Mouse (Mus musculus): ENCODE data around the gene E2f7.

The E2f7 gene

GRCm38 (mm10) chr10:110744686-110745639 lies at the start of gene E2f7:
E2f7 (plus strand) TSS chr10:110745439.
- DNase-seq (ENCODE audit: low read depth, low spot score): peak; percentile 83

- no peak for DNase-seq (ENCODE audit: low read depth, low spot score)
Measured at GRCm38 (mm10) chr10:110701276-110701675, 44.0 kb upstream of the E2f7 start.

GRCm38 (mm10) chr10:110705672-110706071 lies 39.6 kb upstream of the E2f7 start:
- no peak for DNase-seq (ENCODE audit: low read depth, low spot score)

GRCm38 (mm10) chr10:110707390-110708113 lies 37.7 kb upstream of the E2f7 start:
- DNase-seq (ENCODE audit: low read depth, low spot score): no peak

- DNase-seq (ENCODE audit: low read depth, low spot score): no peak
Measured at GRCm38 (mm10) chr10:110716887-110717286, 28.4 kb upstream of the E2f7 start.

- DNase-seq (ENCODE audit: low read depth, low spot score): no peak
Measured at GRCm38 (mm10) chr10:110726431-110726830, 18.8 kb upstream of the E2f7 start.

- DNase-seq (ENCODE audit: low read depth, low spot score): peak; percentile 30
Measured at GRCm38 (mm10) chr10:110727816-110728215, 17.4 kb upstream of the E2f7 start.

- DNase-seq (ENCODE audit: low read depth, low spot score): peak; percentile 36
Measured at GRCm38 (mm10) chr10:110733343-110733742, 11.9 kb upstream of the E2f7 start.

GRCm38 (mm10) chr10:110743701-110744100 lies 1.5 kb upstream of the E2f7 start:
- DNase-seq (ENCODE audit: low read depth, low spot score): no peak

- DNase-seq (ENCODE audit: low read depth, low spot score): no peak
Measured at GRCm38 (mm10) chr10:110744120-110744519, 1.1 kb upstream of the E2f7 start.

GRCm38 (mm10) chr10:110745640-110746032 lies 397 bp downstream of the E2f7 start:
- DNase-seq (ENCODE audit: low read depth, low spot score): no peak

GRCm38 (mm10) chr10:110749081-110749480 lies 3.8 kb downstream of the E2f7 start:
- no peak for DNase-seq (ENCODE audit: low read depth, low spot score)

- DNase-seq (ENCODE audit: low read depth, low spot score): no peak
Measured at GRCm38 (mm10) chr10:110749510-110750305, 4.5 kb downstream of the E2f7 start.

- no peak for DNase-seq (ENCODE audit: low read depth, low spot score)
Measured at GRCm38 (mm10) chr10:110752849-110753248, 7.6 kb downstream of the E2f7 start.

- no peak for DNase-seq (ENCODE audit: low read depth, low spot score)
Measured at GRCm38 (mm10) chr10:110755556-110755955, 10.3 kb downstream of the E2f7 start.

- no peak for DNase-seq (ENCODE audit: low read depth, low spot score)
Measured at GRCm38 (mm10) chr10:110756271-110756793, 11.1 kb downstream of the E2f7 start.

GRCm38 (mm10) chr10:110760552-110760951 lies 15.3 kb downstream of the E2f7 start:
- peak; percentile 43 for DNase-seq (ENCODE audit: low read depth, low spot score)

GRCm38 (mm10) chr10:110762134-110762884 lies 17.1 kb downstream of the E2f7 start:
- no peak for DNase-seq (ENCODE audit: low read depth, low spot score)

GRCm38 (mm10) chr10:110763416-110763815 lies 18.2 kb downstream of the E2f7 start:
- no peak for DNase-seq (ENCODE audit: low read depth, low spot score)

- DNase-seq (ENCODE audit: low read depth, low spot score): no peak
Measured at GRCm38 (mm10) chr10:110769538-110769937, 24.3 kb downstream of the E2f7 start.

- no peak for DNase-seq (ENCODE audit: low read depth, low spot score)
Measured at GRCm38 (mm10) chr10:110773201-110773600, 28.0 kb downstream of the E2f7 start.

All from retina, postnatal 7 days (tissue).